Mouse (Mus musculus) liver (tissue): ENCODE measurements at regions not wholly inside any gene's neighbourhood (a gene's known extent, or its start where the extent isn't known, plus 50 kb on each side); places are given as distances from the start of the nearest gene placed in this dataset.

Experiments used
- DNase-seq: peaks from one replicate; pipeline ENCODE4 v3.0.0-alpha.2; 2020; ENCODE audit warnings: mixed read lengths

DNA sequence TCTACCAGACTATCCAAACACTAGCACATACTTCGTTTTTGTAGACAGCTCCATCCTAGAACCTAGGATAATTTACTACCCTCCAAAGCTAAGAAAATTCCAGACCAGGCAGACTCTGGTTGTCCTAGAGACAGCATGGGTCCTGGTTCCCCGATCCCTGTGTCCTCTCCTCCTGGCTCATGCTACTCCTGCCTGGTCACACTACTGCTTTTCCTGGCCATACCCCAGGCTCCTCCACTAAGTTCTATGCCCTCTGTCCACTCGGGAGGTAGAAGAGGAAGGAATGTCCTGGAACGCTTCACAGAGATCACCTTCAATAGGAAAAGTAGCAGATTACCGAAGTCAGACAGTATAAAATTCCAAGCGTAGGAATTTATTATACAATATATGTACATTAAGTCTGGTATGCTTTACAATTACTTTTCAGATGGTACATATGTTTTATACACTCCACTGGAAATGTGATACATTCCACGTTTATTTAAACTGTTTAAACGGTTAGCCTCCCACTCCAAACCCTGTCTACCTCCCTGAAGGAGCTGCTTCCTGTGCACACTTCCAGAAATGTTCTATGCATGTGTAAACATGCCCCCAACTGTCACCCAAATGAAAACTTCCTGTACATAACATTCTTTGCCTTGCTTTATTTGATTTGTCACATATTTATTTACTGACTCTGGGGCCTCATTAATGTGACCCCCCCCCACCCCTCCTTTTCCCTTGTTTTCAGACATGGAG, 151.6 kb downstream of the Adamts15 start:
- DNase-seq, result no peak

DNA sequence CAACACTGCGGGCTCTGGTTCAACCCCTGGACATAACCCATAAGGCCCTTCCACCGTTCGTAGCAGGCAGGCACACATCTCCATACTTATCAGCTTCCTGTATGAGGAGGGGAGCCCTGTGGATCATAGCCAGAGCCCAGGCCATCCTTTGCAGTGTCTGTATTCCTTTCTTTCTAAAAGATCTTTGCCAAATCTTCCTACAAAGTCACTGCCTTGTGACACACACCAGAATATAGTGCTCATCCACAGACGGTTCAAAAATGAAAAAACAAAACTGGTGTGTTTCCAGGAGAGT, 152.9 kb downstream of the Adamts15 start:
- peak; percentile 6 for DNase-seq

DNA sequence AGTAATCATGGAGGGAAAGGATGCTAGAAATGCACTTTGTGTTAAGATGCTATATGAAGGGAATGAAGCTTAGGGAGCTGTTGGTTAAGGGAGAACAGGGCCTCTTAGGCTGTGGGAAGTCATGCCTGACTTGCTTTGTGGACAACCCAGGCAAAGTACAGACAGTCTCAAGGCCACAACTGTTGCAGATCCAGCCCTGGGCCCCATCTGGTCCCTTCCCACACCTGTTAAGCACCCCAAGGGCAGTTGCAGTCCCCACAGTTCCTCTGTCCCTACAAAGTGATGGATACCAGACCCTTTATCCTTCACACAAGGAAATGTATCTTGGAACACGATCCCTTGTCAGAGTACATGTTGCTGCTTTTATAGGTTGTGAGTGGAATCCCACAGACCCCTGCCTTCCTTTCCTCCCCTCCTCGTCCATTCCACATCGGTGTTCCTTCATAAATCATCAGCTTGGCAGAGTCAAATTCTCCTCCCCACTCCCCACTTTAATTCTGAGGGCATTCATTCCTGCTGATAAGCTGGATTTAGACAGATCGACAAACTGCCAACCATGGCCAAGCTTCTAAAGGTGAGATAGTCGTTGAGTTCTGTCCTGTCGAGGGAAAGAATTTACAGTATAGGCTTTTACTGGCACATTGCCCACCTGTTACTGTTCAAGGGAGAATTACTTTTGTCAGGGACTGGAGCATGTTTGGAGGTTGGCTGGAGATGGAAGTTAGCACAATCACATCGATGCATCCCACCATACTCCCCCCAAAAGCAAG, 153.4 kb downstream of the Adamts15 start:
- DNase-seq, result no peak

DNA sequence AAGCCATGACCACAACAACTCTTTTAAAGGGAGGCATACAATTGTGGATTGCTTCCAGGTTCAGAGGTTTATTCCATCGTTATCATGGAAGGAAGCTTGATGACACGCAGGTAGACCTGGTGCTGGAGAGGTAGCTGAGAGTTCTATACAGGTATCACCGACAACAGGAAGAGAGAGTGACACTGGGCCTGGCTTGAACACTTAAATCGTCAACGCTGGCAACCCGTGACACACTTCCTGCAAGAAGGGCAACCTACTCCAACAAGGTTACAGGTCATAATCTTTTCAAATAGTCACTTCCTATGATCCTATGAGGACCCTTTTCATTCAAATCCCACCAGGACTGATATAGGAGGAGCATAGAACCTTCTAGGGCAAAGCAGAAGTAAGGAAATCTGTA, 155.6 kb downstream of the Adamts15 start:
- no peak for DNase-seq

DNA sequence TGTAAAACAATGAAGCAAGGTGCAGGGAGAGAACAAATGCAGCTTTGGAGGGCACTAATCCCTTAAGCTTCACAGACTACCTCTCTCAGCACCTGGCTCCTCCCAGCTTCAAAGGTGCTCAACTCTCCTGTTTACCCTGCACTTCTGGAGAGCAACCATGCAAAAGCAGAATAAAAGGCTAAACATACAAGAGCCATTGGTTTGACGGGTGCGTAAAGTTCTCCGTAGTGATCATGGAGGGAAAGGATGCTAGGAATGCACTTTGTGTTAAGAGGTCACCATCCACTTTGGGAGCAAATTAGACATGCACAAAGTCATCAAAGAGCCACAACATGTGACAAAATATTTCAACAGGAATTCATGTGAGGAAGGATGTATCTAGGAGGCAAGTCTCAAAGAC, 156.1 kb downstream of the Adamts15 start:
- DNase-seq, result no peak

DNA sequence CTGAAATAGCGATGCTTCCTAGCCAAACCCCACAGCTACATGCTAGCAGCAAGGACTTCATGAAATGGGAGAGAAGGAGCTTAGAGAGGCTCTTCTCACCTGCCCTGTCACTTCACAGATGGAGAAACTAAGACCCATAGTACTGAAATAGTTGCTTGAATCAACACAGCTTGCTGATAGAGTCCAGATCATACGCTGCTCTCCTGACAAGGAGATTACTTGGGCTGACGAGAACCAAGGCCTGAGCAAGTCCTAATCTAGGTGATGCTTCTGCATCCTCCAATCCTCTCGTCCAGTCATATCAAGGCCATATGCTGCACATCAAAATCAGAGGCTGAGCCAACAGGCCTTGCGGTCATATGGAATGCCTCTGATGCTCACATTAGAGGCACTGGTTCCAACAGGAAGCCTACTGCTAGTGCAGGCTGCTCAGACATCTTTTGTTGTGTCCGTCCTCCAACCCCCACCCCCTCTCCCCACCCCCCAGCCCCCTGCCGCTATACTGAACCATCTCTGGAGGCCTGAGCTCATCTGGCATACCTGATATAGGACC, 157.2 kb downstream of the Adamts15 start:
- no peak for DNase-seq

DNA sequence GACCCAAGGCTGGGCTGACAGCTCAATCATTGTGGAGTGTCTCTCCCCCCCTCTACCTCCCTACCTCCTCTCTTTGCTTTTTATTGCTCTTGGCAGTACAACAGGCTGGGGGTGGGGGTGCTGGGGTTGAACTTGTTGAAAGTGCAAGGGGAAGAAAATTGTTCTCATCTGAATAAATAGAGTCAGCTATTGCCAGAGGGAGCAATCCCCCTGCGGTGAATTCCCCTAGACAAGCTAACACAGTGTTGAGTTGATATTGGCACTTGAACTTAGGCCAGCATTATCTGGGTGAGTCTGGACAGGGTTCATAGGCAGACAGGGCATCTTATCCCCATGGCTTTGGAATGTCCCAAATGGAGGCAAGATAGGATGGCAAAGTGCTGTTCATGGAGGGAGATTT, 159.3 kb downstream of the Adamts15 start:
- peak; percentile 21 for DNase-seq

DNA sequence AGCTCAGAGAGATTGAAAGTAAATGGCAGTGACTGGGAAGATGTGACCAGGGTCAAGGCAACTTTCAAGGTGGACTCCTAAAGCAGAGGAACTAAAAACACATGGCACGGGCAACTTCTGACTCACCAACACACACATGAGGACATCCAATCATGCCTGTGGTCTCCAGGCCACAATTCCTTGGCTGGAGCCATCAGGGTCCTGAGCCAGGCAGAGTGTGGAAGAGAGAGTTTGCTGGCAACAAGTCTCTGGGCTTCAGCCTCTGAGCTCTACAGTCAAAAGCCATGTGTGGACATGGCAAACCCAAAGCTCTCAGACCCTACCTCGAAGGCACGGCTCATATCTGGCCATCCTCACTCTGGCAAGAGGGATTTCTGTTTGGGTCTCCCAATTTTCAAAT, 164.1 kb downstream of the Adamts15 start:
- DNase-seq, result no peak

DNA sequence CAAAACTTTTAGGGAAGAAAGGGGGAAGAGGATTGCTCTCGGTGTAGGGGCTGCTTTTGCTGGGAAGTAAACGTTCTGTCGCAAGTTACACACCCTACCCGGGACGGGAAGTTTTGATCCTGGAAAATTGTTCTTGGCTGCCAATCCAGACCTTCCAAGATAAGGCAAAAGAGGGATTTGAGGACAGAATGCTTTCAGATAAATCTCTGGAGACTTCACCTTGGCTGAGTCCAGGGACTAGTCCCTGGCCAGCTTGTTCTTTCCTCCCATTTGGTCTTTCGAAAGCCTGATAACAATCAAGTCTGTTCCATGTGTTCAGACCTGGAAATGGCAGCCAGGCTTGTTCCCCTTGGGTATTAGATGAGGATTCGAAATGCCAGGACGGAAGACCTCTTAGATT, 164.8 kb downstream of the Adamts15 start:
- DNase-seq, result no peak

DNA sequence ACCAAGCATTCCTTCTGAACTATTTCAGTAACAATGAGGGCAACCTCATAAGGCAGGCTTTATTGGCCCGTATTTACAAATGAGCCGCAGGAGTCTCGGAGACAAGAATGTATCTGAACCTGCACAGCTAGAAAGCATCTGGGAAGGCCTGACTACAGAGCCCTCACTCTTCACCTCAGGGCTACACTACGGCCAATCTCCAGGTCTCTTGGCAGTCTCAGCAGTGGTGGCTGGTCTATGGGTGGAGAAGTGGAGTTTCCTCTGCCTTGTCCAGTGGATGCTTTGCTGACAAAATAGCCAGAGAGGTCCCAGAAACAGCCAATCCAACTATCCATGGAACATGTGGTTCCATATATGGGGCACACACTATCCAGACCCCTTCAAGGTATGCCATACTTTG, 165.5 kb downstream of the Adamts15 start:
- DNase-seq, result no peak

DNA sequence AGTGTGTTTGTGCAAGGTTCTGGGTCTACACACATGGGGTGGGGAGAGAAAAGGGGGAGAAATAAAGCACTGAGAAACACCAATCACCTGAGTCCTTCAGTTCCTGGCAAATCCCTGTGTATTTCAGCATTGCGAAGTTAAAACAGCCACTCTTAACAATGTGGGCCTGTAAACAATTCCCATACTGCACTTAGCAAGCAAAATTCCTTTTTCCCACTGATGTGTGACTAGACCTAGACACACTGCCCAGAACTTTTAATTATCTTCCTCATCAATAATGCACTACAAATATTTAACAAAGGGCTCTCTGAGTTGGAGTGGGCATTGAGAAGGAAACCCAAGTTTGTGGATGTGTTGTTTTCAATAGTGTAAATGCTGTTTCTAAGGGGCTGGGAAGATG, 166.7 kb downstream of the Adamts15 start:
- DNase-seq, result no peak

DNA sequence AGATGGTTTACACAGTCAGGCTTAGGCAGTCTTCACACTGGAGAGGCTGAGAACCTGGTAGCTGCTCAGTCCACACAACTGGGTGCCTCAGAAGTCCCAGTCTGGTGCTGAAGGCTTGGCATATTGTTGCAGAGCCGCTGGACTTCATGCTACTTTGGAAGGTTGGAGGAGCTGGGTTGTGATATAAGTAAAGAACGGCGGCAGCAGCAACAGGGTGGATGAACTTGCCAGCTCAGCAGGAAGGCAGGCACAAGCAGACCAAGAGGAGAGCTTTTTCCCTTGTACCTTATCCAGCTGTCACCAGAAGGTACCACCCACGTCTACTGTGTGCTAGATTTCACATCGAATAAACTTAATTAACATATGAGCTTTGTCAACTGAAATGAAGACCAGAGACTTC, 167.4 kb downstream of the Adamts15 start:
- DNase-seq, result no peak

DNA sequence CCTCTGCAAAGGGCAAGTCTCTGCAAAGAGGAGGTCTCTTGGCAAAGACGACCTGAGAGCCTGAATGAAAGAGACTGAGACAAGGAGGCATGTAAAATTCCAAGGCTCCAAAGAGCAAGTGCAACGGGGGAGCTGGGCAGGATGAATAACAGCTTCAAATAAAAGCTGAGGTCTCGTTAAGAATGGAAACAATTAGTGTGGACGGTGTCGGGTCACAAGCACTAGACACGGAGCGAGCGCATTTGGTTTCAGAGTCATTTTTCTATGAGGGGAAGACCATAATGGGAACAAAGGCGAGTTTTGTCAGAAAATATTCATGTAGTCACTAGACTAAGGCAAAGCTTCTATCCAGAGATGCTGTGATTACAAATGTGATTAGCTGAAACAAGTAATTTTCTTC, 178.8 kb downstream of the Adamts15 start:
- DNase-seq, result no peak

DNA sequence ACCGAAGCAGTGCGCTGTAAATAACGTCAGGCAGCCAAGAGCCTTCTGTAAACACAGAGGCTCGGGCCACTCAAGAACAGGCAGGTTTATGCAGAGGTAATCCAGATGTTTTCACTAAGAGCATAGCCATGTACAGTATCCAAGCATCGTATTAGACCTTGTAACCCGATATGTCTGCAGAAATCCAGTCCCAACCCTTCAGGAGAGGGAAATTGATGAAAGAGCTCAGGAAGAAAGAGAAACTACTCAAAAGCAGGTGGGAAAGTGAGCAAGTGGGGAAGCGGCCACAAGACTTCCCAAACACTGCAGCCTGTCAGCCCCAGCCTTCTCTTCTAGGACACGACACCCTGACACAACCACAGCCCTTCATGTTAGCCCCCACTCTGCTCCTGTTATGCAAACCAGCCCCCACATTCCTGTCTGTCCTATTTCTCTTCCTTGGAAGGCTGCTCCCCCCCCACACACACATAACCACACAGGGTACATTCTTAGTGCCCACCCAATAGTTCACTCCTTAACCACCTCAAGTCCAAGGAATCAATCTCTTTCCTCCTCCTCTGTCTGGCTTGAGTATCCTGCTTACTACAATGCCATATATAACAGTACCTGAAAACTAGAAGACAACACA, 179.7 kb downstream of the Adamts15 start:
- no peak for DNase-seq

DNA sequence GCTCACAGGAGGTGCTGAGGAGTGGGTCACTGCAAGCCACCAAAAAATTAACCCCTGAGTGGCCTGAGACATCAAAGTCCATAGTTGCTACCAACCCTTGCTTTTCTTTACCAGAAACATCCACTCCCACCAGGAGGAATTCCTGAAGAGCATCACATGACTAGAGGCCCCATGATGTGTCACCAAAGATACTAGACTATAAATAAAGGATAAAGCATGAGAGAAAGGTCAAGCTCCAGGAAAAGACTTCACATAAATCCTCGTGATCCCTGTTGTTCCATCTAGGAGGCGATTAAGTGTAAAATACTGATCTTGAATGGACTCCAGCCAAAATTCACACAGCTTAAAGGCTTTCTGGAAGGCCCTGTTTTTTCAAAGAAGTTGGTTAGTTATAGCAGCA, 190.6 kb downstream of the Adamts15 start:
- DNase-seq, result no peak

DNA sequence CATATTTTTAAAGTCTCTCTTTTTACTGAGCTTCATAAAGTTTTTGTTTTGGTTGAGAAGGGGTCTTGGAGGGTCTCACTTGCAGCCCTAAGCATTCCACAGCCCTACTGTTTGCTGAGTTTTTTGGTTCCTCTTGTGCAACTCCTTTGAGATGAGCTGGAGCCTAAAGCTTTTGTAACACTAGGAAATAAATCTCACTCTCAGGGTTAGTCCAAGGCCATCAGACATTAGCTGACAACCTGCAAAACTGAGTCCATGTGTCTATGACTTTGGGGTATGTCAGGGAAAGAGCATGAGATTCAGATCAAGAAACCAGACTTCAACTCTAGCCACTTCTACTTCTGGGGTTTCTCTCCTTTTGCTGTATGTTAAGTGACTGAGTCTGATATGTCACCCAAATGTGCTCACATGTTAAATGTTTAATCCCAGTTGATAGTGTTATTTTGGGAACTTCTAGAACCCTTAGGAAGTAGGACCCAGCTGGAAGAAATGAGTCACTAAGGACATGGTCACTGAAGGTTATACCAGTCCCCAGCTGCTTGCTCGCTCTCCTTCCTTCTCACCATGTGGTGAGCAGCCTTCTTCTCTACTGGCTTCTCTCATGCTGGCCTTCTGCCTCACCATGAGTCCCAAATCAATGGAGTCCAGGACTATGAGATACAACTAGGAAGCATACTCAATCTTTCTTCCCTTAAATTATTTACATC, 198.7 kb downstream of the Adamts15 start:
- no peak for DNase-seq

DNA sequence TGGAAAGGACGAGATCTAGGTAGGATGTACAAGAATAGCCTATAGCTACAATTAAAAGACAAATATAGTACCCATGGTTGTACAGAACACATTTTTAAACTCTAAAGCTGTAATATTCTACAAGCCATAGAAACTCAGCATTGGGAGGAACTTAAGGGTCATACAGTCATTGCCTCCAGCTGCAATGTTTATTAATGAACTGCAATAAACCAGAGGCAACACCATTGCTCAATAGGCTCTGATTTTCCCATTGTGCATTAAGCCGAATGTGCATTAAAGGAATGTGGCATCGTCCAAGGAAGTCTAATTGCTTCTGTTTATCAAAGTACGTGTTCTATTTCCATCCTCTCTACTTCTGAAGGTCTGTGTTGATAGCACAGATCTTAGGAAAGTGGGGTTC, 200.4 kb downstream of the Adamts15 start:
- no peak for DNase-seq

DNA sequence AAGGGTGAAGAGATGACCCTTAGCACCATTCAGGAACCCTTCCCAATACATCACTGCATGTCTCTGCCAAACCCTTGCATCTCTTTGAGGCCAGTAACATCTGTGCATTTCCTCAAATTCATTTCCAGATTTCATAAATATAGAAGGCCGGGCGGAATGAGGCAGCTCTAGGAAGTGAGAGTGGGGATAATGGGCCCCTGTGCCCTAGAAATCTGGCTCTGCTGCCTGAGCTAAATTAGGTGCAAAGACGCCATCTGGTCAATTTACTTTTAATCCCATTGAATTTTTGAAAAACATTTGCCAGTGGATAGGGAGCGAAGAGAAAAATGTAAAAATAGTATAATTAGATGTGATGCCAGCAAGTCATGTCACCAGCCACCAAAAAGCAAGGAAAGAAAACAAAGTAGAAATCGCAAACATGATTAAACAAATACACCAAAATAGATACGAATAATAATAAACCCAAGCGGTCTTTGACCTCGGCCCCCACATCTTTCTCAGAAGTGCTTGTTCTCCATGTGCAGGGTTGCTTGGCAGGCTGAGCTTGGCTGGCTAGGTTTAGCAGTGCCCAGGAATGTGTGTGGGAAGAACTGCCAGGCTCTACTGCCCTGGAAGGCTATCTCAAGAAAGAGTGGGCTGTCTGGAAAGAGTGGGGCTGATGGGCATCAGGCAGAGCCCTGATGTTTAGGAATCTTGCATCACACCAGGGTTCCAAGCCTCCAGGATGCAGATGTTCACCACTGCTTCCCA, 205.7 kb downstream of the Adamts15 start:
- no peak for DNase-seq

DNA sequence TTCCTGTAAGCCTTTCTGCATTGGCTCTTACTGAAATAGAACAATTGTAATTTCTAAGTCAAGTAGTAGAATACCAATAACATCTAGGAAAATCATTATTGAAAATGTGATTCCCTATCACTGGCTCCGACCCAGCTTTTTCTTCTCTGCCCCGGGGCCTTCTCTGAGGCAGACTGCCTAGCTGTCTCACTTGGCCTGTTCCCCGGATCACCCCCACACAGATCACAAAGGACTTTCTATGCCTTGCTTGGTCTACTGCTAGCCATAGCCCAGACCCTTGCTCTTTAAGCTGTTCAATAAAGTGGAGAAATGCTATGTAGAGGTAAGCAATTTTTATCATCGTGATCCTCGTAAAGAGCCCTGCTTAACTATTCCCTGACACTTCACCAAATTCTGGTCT, 212.1 kb downstream of the Adamts15 start:
- DNase-seq, result no peak

DNA sequence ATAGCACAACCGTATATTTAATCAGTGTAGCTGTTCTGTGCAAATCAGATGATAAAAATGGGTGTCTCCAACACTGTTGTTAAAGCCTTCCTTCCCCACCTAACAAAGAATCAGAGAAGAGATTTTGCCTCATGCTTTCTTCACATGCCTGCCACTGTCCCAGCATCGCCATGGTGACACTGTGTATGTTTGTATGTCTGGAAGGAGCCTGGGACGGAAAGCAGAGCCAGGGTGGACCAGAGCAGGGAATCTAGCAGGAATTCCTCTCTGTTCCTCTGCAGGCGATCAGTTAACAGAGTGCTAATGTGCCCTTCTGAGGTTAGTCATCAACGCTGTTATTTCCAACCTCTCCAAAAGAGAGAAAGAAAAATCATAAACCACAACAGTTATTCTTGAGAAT, 222.4 kb downstream of the Adamts15 start:
- DNase-seq, result no peak

DNA sequence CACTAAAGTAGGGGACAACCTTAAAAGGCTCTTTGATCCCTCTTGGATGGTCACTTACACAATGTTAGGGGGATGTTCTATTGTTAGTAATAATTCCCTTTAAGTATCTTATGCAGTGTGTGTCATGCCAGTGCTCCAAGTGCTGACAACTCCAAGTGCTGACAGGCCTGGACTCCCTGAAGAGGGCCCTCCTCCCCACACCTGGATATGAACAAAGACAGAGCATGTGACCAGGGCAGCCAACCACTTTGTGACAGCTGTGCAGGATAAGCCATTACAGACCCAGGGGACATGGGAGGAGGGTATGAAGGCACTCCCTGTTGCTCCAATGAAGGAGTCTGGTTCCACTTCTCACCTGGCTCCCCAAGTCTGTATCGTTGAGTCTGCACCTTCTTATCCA, 224.7 kb downstream of the Adamts15 start:
- DNase-seq, result no peak

DNA sequence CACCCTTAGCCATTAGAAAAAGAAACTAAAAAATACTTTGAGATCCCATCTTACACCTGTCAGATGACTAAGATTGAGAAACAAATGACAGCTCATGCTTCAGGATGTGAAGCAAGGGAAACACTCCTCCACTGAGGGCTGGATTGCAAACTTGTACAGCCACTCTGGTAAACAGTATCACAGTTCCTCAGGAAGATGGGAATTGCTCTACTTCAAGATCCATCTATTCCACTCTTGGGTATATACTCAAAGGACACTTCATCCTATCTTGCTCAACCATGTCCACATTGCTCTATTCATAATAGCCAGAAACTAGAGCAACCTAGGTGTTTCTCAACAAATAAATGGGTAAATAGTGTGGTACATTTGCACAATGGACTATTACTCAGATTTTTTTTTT, 241.2 kb downstream of the Snx19 start:
- DNase-seq, result no peak

DNA sequence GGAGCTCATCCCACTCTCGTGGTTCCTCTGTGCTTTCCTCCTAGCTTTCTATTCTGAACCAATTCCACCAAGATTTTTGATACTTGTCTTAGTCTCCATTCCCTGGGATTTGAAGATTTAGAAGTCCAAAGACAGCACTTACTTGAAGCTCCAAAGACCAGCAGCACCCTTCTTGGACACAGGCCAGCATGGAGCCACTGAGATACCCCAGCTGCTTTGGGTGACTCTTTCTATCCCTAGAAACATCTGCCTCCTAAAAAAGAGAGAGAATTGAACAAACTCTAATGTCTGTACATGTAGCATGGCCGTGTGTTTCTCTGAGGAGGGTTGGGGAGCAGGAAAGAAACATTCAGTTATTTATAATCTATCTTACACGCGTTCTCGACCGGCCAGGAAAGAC, 235.5 kb downstream of the Snx19 start:
- no peak for DNase-seq
